Mouse (Mus musculus) yolk sac, embryonic 10.5 days (tissue): ENCODE results near the gene Gtpbp1.

ENCODE experiments used
- DNase-seq: peaks from one replicate; pipeline ENCODE4 v3.0.0-alpha.2; 2017; ENCODE audit warnings: low spot score

The Gtpbp1 gene

DNA sequence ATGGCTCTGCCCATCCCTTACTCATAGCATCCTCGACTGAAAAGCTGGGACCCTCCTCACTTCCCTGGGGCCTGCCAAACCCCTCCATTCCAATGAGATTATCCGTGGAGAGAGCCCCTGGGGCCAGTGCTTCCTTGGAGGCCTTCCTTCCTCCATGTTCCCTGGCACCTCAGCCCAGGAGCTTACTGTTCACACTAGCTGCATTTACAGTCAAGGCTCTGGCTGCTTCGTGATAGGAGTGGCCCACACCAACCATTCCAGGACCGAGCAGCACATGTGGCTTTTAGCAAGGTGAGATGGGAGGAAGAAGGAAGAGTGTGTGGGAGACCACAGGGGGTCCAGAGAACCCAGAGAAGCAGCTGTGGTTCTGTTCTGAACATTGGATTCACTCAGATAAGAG is 63.2 kb downstream of the Gtpbp1 start:
- DNase-seq = no peak

DNA sequence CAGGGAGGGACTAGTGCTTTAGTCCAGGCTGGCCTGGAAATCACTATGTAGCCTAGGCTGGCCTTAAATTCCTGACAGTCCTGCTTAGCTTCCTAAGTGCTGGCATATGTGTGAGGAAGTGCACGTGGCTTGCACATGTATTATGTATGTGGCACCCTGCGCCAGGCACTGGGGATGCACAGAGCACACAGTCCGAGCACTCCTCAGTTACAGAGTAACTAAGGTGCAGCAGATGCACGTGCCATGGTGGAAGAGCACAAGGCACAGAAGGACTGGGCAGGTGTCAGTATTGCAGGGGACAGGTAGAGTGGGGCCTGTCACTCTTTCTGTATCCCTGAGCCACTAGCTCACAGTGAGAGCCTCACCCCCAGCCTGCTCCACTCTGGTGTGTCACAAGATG is 64.5 kb downstream of the Gtpbp1 start:
- no peak for DNase-seq

DNA sequence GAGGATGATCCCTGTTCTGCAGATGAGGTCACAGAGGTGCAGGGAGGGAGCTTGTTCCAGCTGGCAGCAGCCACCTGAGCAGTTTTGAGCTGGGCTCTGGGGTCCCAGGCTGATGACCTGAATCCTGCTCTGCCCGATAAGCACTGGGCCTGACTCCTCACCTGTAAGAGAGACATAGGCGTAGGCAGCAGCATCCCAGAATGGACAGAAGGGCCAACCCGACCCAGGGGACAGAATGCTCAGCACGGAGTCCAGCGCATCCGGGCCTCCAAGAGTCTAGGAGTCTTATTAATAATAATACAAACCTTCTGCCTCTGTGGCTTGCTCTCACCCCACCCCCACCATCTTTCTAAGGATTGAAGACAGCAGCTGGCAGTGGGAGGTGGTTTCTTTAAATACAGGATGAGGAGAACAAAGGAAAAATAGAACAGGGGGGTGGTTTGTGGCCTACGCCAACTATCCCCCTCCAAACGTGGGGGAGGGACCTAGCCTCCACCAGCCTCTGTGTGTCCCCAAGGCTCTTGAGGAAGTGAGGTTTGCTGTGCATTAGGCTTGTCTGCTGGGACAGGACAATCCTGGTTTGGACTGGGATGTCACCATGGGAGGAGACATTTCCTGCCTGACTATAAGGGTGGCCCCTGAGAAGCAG is 65.5 kb downstream of the Gtpbp1 start:
- DNase-seq = no peak

DNA sequence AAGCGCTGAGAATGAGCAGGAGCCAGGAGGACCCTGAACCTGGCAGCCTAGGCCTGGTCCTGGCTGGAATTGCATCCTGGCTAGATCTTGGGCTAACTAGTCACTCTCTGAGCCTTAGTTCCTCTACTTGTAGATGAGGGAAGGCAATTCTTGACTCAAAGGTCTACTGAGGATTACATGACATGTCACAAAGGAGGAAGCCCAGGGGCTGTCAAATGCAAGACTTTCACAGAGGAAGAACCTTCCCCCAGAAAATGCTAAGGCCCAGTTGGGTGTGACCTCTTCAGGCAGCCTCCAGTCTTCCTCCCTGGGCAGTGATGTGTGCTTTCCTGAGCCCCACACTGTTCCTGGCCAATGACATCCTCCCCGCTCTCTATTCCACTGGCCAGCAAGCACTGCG is 66.5 kb downstream of the Gtpbp1 start:
- DNase-seq = no peak

DNA sequence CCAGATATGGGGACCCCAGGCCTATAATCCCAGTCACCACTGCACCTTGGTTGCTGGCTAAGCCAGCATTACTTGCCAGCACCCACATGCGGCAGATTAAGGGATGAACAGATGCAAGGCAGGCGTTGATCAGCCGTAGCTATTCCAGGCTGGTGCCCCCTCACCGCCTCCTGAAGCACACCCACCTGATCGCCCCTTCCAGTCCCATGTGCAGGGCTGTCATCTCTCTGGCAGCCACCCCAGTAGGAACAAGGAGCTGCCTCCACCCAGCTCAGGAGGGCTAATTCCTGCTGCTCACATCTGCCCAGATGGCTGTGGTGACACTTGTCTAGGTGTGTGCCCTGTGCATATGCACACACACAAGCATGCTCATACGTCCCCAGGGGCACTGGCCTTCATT is 70.3 kb downstream of the Gtpbp1 start:
- no peak for DNase-seq

DNA sequence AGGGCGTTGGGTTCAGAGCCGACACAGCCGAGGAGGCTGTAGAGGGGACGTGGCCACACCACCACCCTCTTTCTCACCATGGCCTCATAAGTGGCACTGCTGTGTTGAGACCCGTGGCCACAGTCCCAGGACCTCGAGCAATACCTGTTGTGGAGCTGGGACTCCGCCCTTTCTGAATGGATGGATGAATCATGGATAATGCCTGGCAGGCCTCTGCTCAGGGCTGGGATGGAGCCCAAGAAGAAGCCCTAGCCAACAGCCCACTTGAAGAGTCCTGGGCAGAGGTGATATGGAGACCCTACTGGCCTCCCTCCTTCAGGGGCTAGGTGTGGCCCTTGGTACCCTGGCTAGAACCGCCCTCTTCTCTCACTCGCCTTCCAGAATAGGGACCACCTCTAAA is 72.4 kb downstream of the Gtpbp1 start:
- no peak for DNase-seq

DNA sequence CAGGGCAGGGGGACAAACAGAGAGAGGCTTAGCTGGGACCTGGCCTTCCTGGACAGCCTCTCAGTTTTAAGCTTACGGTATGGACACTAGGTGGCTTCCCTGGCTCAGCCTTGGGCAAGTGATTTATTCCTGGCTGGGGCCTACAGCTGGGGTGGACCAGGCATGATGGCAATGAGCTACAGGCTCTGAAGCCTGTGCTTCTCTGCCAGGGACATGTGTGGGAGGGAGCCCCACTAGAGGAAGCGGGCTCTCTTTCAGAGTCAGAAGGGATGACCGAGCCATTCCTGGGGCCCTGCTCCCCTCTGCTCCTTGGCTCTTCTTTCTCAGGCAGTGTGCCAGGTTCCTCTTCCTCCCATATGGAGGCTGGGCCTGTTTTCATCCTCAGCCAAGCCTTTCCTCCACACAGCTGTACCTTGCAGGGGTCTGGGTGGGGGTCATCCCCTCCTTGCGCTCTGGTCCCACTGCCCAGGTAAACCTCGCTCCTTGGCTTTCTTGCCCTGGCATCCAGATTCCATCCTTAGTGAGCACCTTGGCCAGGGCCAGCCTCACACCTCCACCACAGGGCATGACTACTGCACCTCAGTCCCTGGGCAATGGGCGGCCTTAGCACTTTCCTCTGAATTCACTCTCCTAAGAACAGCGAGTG is 73.1 kb downstream of the Gtpbp1 start:
- DNase-seq = no peak

DNA sequence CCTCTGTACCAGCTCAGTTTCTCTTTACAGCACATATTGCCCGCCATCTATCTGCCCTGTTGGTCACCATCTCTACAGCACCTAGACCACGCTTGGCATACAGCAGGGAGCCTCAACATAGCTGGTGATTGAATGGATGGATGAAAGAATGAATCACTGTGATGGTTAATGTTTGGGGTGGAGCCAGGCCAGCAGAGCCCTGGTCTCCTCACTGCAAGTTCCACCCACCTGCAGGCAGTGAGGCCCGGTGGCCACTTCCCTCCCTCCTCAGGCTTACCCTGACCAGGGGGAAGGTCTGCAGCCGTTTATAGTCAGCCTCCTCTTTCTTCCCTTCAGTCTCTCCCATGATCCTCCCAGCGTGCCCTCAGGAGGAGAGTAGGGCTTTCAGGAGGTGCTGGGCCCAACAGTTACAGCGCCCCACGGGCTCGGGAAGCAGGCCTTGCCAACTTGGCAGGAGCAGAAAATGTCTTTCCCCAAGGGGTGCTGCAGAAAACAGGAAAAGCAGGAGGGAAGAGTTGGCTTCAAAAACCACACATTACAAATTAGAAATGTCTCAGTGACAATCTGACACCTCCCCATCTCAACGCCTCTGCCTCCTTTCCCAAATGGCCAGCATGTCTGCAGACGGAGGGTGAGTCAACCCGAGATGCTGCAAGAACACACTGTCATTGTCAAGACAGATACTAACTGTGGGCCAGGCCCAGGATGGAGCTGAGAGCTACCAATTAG is 74.1 kb downstream of the Gtpbp1 start:
- no peak for DNase-seq

DNA sequence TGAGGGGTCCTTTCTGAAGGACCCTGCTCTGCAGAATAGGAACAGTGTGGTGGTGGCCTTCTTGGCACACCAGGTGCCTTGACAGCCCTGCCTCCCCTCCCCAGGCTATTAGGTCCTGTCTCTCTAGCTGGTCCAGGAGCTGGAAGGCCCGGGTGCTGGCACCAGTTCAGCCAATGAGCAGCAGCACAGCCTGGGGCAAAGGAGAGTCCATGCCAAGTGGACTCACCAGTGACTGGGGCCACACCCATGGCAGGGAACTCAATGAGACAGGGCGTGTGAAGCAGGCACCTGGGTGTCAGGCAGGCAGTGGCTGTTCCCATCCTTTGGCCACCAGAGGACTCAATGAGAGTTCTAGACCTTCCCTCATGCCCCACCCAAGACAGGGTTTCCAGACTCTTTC is 74.7 kb downstream of the Gtpbp1 start:
- no peak for DNase-seq

DNA sequence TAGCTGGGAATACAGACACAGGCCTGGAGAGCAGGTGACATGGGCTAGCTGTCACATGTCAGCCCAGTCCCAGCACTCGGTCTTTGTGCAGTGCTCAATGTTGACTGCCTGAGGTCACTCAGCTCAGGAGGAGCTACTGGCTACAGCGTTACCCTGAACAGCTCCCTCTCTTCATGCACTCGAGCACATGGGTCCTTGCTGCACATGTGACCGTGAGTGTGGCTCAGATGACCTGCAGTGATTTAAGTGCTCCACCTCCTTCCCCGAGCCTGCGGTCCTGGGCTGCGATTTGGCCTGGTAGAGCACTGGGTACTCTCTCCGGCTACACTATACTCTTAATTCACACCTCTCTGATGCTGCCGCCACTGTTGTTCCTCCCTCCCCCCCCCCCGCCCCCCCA is 75.5 kb downstream of the Gtpbp1 start:
- DNase-seq = no peak

DNA sequence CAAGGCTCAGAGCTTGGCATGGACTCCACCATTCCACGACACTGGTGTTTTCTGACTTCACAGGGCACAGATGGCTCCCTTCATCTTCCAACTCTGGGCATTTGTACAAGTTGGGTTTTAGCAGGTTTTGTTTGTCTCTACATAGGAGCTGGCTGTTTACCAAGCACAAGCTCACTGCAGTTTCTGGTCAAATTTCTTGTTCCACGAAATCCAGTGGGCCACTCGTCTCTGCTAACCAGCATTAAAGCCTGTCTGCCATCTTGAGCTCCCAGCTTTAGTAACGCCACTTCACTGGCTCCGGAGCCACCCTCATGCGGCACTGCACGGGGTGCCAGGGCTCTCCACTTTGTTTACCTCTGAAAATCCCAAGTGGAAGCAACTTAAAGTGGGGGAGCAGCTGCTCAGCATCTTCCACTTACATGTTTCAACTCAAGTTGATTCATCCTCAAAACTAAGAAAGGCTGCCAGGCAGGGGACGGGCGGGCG is 76.0 kb downstream of the Gtpbp1 start:
- DNase-seq = no peak

DNA sequence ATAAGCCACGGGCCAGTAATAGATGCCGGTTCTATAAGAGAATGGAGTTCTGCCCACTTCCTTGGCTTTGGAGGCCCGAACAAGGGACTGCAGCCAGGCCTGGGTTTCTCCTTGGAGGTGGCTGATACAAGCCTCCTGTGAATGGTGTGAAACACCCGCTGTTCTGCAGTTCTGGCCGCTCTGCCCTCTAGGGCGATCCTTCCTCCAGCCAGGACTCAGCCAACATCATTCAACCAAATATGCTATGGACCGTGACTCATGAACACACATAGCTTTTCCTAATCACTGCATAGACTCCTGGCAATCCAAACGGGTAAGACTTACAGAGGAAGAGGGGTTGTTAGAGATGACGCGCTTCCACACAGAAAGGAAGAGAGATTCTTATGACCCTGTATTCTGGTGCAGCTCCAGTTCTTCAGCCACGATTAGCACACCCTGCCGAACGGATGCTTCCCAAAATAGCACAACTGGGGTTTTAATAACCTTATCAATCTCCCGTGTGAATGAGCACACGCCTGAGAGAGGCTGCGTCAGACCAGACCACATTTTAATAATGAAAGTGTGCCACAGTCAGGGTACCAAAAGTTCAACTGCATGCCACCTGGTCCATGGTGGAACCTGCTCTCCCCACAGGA is 76.8 kb downstream of the Gtpbp1 start:
- no peak for DNase-seq

DNA sequence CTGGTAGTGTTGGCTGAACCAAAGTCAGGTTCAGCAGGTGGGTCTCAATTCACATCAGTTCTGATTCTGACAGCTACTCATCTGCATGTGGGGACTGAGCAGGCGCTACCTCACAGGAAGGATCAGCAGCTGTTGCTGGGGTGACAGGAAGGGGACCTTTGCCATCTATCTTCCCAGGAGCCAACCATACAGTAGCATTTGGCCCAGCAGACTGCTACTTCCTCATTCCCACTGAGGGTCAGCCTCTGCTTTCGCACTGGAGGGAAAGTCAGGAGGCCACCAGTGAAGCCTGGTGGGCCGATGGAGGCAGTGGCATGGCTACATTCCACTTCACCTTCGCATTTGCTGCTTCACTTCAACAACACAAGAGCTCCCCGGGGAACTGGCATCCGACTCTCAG is 77.7 kb downstream of the Gtpbp1 start:
- no peak for DNase-seq

DNA sequence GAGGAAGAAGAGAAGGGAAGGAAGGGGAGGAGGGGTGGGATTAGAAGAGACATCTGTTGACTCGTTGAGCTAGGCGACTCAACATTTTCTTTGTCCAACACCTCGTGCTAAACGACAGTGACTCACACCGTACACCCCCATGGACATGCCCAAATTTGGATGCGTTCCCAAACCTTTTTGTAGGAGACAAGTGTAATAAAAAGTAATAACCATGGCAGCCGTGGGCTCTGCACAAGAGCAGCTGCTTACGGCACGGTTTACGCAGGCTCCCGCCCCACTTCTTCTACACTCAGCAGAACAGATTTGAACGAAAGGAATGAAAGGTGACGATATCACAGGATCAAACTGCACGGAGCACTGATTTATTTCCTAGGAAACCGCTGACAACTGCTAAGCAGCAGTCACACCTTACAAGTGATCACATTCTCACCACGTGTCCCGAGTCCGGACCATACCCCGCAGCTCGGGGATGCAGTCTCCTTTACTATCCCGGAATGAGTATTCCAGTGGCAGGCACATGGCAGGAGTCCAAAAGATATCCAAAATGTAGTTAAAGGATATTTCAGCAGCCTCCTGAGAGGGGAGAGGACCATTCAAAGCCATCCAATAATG is 80.1 kb downstream of the Gtpbp1 start:
- DNase-seq = no peak
